Mouse (Mus musculus): ENCODE data around the gene Pnpt1.
A peak's percentile ranks its signal among the peaks of the same experiment; 100 is the strongest.

Pnpt1 gene

GRCm38 (mm10) chr11:29130385-29131355, at the start of gene Pnpt1:
TSS of gene Pnpt1 (plus strand) at chr11:29130744.
- peak; percentile 93 for DNase-seq (ENCODE audit: low spot score)

DNA sequence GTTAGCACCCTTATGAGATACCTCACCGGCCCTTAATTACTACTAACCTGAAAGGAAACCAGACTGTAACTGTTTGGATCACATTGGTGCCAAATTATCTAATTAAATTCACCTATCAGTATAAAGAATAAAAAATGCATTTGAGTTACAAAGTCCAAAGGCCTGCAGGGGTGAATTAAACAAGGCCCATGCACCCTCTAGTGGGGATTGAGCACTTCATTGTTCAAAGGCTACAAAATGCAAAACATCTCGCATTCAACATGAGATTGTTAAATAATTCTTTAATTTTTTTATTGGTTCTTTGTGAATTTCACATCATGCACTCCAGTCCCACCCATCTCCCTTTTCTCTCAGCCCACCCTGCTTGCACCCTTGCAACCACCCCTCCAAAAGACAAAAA, 38.1 kb upstream of the Pnpt1 start:
- DNase-seq (ENCODE audit: low spot score), result no peak

DNA sequence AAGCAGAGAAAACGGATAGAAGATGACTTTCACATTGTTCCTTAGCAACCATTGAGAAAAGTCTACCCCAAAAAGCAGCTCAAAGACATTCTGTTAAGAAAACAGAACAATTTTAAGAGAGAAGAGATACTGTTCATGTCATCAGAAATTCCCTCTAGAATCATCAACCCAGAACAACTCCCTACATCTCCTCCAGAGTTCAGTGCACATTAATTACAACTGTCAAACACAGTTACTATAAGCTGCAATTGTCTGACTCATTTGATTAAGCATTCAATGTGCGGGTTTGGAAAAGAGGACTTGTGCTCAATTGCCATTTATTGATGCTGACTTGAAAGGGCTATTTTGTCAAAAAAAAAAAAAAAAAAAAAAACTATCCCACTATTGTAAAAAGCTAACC, 31.6 kb upstream of the Pnpt1 start:
- DNase-seq (ENCODE audit: low spot score), result no peak

DNA sequence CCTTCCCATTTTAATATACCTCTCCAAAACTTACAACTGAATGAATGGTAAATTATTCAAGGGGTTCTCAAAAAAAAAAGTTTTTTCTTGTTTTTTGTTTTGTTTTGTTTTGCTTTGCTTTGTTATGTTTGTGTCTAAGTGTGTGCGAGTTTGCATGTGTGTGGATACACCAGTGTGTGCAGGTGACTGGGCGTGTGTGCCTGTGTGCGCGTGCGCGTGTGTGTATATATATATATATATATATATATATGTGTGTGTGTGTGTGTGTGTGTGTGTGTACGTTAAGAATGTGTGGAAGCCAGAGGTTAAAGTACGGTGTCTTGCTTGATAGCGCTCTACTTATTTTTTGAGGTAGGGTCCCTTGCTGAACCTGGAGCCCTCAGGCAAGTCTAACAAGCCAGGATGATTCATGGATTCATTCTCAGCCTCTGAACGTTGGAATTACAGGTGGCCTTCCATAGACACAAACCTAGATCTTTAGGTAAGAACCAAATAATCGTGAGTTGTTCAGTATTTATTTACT, 621 bp upstream of the Pnpt1 start:
- no peak for DNase-seq (ENCODE audit: low spot score)

DNA sequence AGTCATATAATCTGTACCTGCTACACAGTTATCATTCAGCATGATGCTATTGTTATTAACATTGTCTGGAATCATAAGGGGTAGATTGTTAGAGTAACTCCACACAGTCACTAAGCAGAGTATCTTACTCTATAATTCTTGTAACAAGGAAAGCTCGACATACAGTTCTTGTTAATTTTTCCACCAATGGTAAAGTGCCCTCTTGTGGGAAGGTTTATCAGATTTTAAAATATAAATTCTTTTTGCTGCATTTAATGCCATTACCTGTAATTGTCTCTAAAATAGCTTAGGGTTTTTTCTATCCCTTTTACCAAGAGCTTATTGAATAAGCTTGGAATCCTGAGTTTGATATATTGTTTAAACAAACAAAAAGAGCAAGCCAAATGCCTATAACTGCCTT, 10.1 kb downstream of the Pnpt1 start:
- no peak for DNase-seq (ENCODE audit: low spot score)

- no peak for DNase-seq (ENCODE audit: low spot score)
These were observed 18.4 kb downstream of the Pnpt1 start for GRCm38 (mm10) chr11:29148901-29149300.

DNA sequence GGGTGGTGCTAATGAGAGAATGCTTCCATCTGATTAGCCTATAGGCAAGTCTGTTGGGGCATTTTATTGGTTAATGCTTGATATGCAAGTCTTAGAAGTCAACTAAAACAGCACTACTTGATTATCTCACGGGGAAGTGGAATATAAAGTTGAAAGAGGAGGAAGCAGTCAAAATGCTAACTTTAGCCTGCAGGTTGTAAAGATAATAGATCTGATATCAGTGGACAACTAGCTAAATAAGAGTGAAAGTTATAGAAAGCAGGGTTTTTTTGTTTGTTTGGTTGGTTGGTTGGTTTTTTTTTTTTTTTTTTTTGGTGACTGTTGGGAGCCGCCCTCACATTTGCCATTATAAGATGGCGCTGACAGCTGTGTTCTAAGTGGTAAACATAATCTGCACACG, 33.0 kb downstream of the Pnpt1 start:
- no peak for DNase-seq (ENCODE audit: low spot score)

DNA sequence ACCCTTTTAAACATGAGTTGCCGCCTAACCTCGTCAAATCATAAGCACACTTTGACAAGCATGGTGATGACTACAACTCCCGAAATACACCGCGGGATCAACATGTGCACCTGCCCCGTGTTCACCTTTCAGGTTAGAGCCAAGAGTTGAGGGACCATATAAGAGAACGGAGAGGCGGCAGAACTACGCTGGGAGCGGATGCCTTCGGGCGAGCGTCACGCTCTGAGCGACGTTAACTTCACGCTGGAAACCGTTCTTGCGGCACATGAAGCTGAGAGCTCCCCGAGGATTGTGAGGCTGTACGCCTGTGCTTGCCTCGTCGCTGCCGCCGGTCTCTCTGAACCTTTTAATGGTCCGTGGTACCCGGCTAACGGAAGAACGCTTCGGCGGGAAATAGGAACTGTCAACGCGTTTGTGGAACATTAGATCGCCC, 41.4 kb downstream of the Pnpt1 start:
- DNase-seq (ENCODE audit: low spot score), result peak; percentile 56

GRCm38 (mm10) chr11:29172563-29173124, 42.1 kb downstream of the Pnpt1 start, which contains the start of gene Ppp4r3b:
TSS of gene Ppp4r3b (plus strand) at chr11:29172890.
- peak; percentile 98 for DNase-seq (ENCODE audit: low spot score)

DNA sequence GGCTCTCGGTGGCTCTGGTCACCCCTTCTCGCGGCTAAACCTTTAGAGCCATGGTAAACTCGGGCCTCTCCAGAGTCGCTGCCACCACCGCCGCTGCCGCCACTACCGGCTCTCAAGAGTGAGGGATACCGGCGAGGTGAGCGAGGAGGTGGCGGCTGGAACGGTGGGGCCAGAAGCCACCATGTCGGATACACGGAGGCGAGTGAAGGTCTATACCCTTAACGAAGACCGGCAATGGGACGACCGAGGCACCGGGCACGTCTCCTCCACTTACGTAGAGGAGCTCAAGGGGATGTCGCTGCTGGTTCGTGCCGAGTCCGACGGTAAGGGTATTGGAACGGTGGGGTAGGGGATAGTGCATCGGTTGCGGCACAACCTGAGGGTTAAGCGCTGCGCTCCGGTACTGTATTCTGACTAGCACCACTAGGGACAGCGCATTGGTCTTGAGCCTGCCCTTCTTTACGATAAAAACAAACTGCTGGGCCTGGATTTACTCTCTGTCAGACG, 42.6 kb downstream of the Pnpt1 start:
- DNase-seq (ENCODE audit: low spot score), result peak; percentile 59

GRCm38 (mm10) chr11:29173706-29174436, 43.3 kb downstream of the Pnpt1 start:
- DNase-seq (ENCODE audit: low spot score), result no peak

DNA sequence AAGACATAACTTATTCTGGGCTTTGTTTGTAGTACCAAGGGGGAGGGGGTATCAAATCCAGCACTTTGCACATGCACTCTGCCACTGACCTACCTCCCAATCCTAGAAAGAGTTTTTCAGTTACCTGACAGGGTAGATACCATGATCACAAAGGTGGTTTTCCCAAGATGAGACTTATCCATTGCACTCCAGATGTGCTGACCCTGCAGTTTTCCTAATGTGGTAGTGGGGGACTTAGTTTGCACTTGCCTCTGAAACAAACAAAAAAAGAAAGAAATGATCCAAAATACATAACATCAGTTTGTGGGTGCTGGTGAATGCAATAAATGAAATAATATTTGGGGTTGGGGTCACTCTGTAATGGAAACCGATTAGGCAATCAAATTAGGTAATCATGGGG, 48.8 kb downstream of the Pnpt1 start:
- no peak for DNase-seq (ENCODE audit: low spot score)

DNA sequence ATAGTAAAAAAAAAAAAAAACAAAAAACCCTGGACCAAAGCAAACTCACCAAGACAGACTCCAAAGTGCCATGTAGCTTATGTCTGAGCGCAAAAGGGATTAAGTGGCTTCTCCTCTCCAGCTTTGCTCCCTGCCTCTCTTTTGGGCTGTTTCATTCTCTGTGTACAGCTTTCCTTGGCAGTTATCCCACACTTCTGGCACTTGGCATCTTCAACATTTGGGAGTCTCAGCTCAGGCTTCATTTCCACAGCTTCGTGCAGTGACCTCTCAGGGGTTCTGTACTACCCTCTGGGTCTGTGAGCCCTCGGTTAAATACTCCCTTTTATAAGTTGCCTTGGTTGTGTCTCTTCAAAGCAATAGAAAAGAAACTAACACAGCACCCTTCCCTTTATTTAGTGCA, 50.1 kb downstream of the Pnpt1 start:
- peak; percentile 3 for DNase-seq (ENCODE audit: low spot score)

- DNase-seq (ENCODE audit: low spot score), result no peak
These were observed 51.2 kb downstream of the Pnpt1 start for GRCm38 (mm10) chr11:29181751-29182150.

DNA sequence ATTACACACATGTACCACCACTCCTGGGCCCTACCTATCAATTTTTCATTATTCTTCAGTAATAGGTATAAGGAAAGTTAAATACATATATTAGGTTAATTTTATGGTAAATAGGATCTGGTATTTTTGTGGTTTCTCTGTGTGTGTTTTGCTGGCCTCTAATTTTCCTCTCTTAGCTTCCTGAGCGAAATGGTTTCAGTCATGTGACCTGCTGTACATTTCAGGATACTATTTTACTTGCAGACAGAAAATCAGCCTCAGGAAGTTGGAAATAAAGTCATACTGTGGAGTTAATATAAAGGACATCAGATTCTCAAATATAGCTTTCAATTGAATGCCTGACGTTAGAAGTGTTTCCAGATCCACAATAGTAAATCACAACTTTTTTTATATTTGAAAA, 58.4 kb downstream of the Pnpt1 start:
- DNase-seq (ENCODE audit: low spot score), result no peak

GRCm38 (mm10) chr11:29203653-29204052, 73.1 kb downstream of the Pnpt1 start:
- no peak for DNase-seq (ENCODE audit: low spot score)

DNA sequence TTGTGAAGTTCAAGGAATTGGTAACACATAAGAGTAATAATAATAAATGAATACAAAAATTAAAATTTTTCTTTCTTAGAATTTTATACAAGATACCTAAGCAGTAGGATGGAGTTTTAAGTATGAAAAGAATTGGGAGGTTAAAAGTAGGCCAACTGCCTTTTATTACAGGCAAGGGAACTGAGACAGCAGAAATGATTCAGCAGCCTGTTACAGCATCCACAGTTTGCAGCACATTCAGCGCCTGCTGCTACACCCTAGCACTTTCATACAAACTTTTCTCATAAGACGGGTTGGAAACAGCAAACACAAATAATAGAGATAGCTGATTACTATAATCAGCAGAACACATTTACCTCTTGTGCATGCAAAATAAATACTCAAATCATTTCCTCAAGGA, 79.2 kb downstream of the Pnpt1 start:
- DNase-seq (ENCODE audit: low spot score), result no peak

Measured in urinary bladder, postnatal 14 days (tissue).